Mouse (Mus musculus) neural tube, embryonic 13.5 days (tissue): ENCODE data around the gene Ptgfrn. TPM values are rescaled to one million over a fixed set of nuclear protein-coding genes. Genes with fewer than 3 reads are reported as not detected.

Source experiments
- ATAC-seq: fragments of 200-750 bp; cut with Nextera tagmentation; 2 replicates; pipeline ENCODE4 v1.8.0; 2017; ENCODE audit warnings: low read depth, mild to moderate bottlenecking, moderate TSS enrichment, moderate library complexity
- H3K27ac ChIP-seq: fragments of 300-500 bp; sonication (generic); replicated peaks from 2 replicates; pipeline ENCODE4 v1.5.1; 2015; ENCODE audit warnings: moderate library complexity, mild to moderate bottlenecking, inconsistent platforms
- H3K27me3 ChIP-seq: fragments of 300-500 bp; sonication (generic); 2 replicates; pipeline ENCODE4 v1.6.1; 2015; ENCODE audit warnings: mild to moderate bottlenecking, inconsistent platforms
- H3K36me3 ChIP-seq: fragments of 300-500 bp; sonication (generic); 2 replicates; pipeline ENCODE4 v1.6.1; 2015; ENCODE audit warnings: mild to moderate bottlenecking, inconsistent platforms
- H3K4me1 ChIP-seq: fragments of 300-500 bp; sonication (generic); replicated peaks from 2 replicates; pipeline ENCODE4 v1.6.1; 2015; ENCODE audit warnings: inconsistent platforms
- H3K4me2 ChIP-seq: fragments of 300-500 bp; sonication (generic); 2 replicates; pipeline ENCODE4 v1.6.1; 2015; ENCODE audit warnings: inconsistent platforms, mild to moderate bottlenecking, moderate library complexity
- H3K4me3 ChIP-seq: fragments of 300-500 bp; sonication (generic); 2 replicates; pipeline ENCODE4 v1.5.1; 2015; ENCODE audit warnings: mild to moderate bottlenecking, inconsistent platforms
- H3K9ac ChIP-seq: fragments of 300-500 bp; sonication (generic); 2 replicates; pipeline ENCODE4 v1.6.1; 2015; ENCODE audit warnings: moderate library complexity, mild to moderate bottlenecking, inconsistent platforms
- H3K9me3 ChIP-seq: fragments of 300-500 bp; sonication (generic); 2 replicates; pipeline ENCODE4 v1.6.1; 2016; ENCODE audit warnings: inconsistent platforms
- WGBS: fragments of 180-500 bp; shearing (Covaris S2); methylation state at CpG from one replicate; pipeline ENCODE4 v1.1.7; 2015; 5-methylcytosine and 5-hydroxymethylcytosine counted together
- polyA plus RNA-seq: library from polyadenylated mRNA; unstranded; fragments of >200 nt; fragmentation: Nextera tagmentation; extraction: Ambion mirVana; gene quantifications from 2 replicates; pipeline ENCODE4 v1.2.1, GENCODE M21; 2015

Gene Ptgfrn
- polyA plus RNA-seq, 1 experiment from 2014 or later, result 3.5 TPM

DNA sequence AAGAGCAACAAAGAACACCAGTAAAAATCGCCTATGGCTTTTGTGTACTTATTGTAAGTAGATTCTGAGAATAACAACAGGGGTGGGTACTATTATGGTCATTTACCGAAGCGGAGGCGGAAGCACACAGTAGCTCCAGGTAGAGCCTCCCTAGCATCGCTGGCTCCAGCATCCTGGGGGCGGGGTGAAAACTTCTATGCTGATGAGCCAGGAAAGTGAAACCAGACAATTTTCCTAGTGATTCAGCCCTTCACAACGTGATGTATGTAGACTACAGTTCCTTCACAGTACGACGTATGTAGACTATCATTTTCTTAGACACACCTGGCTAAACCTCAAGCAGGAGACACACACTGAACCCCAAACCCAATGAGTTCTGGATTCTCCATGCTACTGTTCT is 36.7 kb downstream of the Ptgfrn start:
- H3K4me1 ChIP-seq, result peaks cover 43% of the 10 kb centered on the region
- H3K27ac ChIP-seq, result no peak overlapping the region
- no peak overlapping the region for H3K4me3 ChIP-seq
- H3K9ac ChIP-seq, result no peak overlapping the region
- H3K27me3 ChIP-seq, result no peaks in the 10 kb centered on the region
- H3K36me3 ChIP-seq, result peaks cover 13% of the 10 kb centered on the region; the same call in 1 of the 2 replicates
- H3K4me2 ChIP-seq, result no peak overlapping the region
- no peaks in the 10 kb centered on the region for H3K9me3 ChIP-seq
- 72% methylated on average over 9 of the region's 9 CpGs for WGBS
- ATAC-seq, result no peak

- ATAC-seq, result no peak
- 90% methylated on average over 15 of the region's 15 CpGs for WGBS
- Histone ChIP-seq H3K27ac (no peak overlapping the region), H3K27me3 (no peaks in the 10 kb centered on the region), H3K9ac (no peak overlapping the region), H3K4me1 (peaks cover 49% of the 10 kb centered on the region), H3K9me3 (no peaks in the 10 kb centered on the region), H3K36me3 (peaks cover 13% of the 10 kb centered on the region; the same call in 1 of the 2 replicates), H3K4me3 (no peak overlapping the region), H3K4me2 (no peak overlapping the region)
These were observed 37.4 kb downstream of the Ptgfrn start for GRCm38 (mm10) chr3:101072506-101073215.

DNA sequence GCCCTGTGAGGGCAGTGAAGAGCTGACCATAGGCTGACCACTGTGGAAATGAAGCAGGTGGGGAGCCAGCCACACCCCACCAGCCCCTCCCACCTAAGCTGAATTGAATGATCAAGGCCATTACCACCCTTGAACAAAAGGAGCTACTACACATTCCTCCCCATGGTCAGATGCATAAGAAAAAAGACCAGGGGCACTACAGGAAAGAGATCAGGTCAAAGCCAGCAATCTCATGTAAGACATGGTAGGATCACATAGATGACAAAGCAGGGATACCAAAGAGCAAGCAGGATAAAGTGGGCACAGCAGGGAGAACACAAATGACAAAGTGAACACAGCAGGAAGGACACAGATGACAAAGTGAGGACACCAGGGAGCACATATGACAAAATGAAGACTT is 38.5 kb downstream of the Ptgfrn start:
- Histone ChIP-seq H3K27me3 (no peaks in the 10 kb centered on the region), H3K4me2 (no peak overlapping the region), H3K4me1 (peaks cover 50% of the 10 kb centered on the region), H3K4me3 (no peak overlapping the region), H3K36me3 (0 out of 2 replicates have a peak, but pooled peaks cover 6% of the 10 kb centered on the region), H3K9me3 (no peaks in the 10 kb centered on the region), H3K9ac (no peak overlapping the region), H3K27ac (no peak overlapping the region)
- ATAC-seq, result no peak

DNA sequence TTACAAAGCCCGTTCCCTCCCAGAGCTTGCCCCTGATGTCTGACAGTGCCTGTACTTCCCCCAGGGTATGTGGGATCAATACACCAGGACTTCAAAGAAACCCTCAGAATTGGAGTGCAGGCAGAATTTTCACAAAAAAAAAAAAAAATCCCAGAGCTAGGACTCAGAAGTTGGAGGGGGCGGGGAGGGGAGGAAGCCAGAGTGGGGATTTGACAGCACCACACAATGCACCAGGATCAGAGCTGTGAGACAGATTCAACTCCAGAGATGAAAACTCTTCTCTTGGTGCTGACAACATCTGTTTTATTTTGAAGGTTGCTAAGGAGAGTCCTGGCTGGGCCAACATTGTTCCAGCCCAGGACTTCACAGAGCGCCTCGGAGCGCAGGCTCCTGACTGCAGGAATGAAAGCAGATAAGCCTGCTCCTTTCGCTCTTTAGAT is 39.3 kb downstream of the Ptgfrn start:
- Histone ChIP-seq H3K27ac (peak overlapping the region; percentile 18; the same call in 1 of the 2 replicates), H3K9ac (no peak overlapping the region), H3K4me2 (no peak overlapping the region), H3K9me3 (no peaks in the 10 kb centered on the region), H3K4me3 (no peak overlapping the region), H3K36me3 (0 out of 2 replicates have a peak, but pooled peaks cover 6% of the 10 kb centered on the region), H3K4me1 (peaks cover 50% of the 10 kb centered on the region), H3K27me3 (no peaks in the 10 kb centered on the region)
- WGBS, result 76% methylated on average over 6 of the region's 6 CpGs
- no peak for ATAC-seq

DNA sequence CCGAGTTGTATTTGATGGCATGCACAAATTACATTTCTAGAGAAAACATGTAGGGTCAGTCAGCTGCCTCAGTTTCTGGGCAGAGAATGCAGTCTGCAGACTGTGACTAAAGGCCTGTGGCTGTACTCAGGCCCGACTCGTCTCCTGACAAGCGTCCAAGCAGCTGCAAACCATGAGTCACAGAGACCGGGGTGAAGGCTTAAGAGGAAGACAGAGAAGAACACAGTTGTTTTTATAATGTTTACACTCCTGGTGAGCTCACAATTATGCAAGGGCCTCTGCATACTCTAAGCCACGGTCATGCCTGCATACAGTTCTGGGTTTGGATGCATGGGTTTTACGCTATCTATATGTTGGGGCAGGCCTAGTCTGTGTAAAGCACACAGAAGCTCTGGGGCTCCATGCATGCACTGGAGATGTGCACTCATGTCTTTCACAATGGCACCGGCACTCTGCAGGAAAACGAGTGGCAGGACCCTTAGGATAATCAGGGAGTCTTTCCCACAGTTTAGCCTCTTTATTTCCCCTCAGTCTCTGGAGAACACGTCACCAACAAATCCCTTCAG is 39.8 kb downstream of the Ptgfrn start:
- Histone ChIP-seq H3K4me3 (no peak overlapping the region), H3K27ac (peak overlapping the region; percentile 18; the same call in 1 of the 2 replicates), H3K9ac (no peak overlapping the region), H3K27me3 (no peaks in the 10 kb centered on the region), H3K36me3 (0 out of 2 replicates have a peak, but pooled peaks cover under 1% of the 10 kb centered on the region), H3K4me2 (no peak overlapping the region), H3K4me1 (peaks cover 50% of the 10 kb centered on the region), H3K9me3 (no peaks in the 10 kb centered on the region)
- 60% methylated on average over 10 of the region's 10 CpGs for WGBS
- peak; percentile 16; the same call in 1 of the 2 replicates for ATAC-seq

GRCm38 (mm10) chr3:101068701-101069100 is 41.4 kb downstream of the Ptgfrn start:
- Histone ChIP-seq H3K27me3 (no peaks in the 10 kb centered on the region), H3K27ac (no peak overlapping the region), H3K4me3 (no peak overlapping the region), H3K36me3 (no peaks in the 10 kb centered on the region), H3K4me2 (no peak overlapping the region), H3K4me1 (peaks cover 50% of the 10 kb centered on the region), H3K9me3 (no peaks in the 10 kb centered on the region), H3K9ac (no peak overlapping the region)
- no peak for ATAC-seq
- 36% methylated on average over 5 of the region's 5 CpGs for WGBS

DNA sequence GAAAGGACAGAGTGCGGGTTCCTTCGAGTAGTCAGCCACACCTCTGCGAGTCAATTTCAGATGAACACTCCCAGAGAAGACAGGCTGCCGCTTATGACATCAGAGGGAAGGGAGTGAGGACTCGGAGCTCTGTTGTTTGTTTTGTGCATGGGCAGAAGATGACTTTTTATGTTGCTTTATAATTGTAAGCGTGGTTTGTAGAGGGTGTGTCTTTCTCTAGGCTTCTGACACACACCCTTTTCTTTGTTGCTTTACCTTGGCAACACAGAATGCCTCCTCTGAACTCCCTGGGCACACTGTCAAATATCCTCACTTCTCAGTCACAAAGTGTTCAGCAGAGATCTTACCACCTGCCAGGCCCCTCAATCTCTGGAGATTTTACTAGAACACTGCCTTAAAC is 43.9 kb downstream of the Ptgfrn start:
- H3K4me2 ChIP-seq, result no peak overlapping the region
- H3K9me3 ChIP-seq, result no peaks in the 10 kb centered on the region
- H3K36me3 ChIP-seq, result no peaks in the 10 kb centered on the region
- no peak overlapping the region for H3K9ac ChIP-seq
- H3K27me3 ChIP-seq, result no peaks in the 10 kb centered on the region
- 93% methylated on average over 6 of the region's 6 CpGs for WGBS
- H3K4me1 ChIP-seq, result peaks cover 33% of the 10 kb centered on the region
- no peak for ATAC-seq
- no peak overlapping the region for H3K4me3 ChIP-seq
- no peak overlapping the region for H3K27ac ChIP-seq

DNA sequence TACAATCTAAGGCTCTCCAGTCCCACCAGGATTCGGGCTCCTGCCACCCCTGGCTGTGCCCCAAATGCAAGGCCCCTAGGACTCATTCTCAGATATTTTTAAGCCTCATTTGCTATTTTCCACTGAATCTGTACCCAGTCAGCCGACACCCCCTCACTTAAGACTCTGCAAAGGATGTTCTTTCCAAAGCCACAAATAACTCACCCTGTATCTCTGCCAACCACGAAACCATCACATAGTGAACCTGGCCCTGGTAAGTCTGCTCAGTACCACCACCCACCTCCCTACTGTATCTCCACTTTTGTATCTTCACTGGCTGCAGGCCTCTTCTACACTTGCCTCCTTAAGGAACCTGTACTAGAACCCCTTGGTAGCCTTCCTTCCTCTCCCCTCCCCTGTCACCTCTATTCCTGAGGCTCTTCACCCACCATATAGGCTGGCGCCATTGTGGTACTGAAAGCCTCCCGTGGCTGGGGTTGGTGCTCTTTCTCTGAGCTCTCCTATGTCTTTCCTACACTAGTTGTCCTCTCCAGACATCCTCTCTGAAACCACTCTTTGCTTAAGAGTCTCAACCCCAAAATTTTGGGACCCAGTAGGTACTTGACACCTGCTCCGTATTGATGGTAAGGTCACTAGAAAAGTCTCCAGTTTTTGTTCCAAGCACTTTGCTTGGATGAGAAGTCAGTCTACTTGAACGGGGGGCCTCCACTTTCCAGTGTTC is 48.1 kb downstream of the Ptgfrn start:
- H3K4me2 ChIP-seq, result no peak overlapping the region
- no peaks in the 10 kb centered on the region for H3K4me1 ChIP-seq
- WGBS, result 87% methylated on average over 7 of the region's 7 CpGs
- no peak overlapping the region for H3K9ac ChIP-seq
- H3K36me3 ChIP-seq, result peaks cover 14% of the 10 kb centered on the region
- no peaks in the 10 kb centered on the region for H3K9me3 ChIP-seq
- no peak overlapping the region for H3K27ac ChIP-seq
- ATAC-seq, result no peak
- no peak overlapping the region for H3K4me3 ChIP-seq
- no peaks in the 10 kb centered on the region for H3K27me3 ChIP-seq

GRCm38 (mm10) chr3:101059214-101059613 is 50.9 kb downstream of the Ptgfrn start:
- no peaks in the 10 kb centered on the region for H3K9me3 ChIP-seq
- WGBS, result 81% methylated on average over 4 of the region's 4 CpGs
- no peaks in the 10 kb centered on the region for H3K4me1 ChIP-seq
- no peak overlapping the region for H3K4me3 ChIP-seq
- no peak for ATAC-seq
- H3K4me2 ChIP-seq, result no peak overlapping the region
- peaks cover 18% of the 10 kb centered on the region for H3K36me3 ChIP-seq
- no peak overlapping the region for H3K9ac ChIP-seq
- H3K27me3 ChIP-seq, result no peaks in the 10 kb centered on the region
- no peak overlapping the region for H3K27ac ChIP-seq

GRCm38 (mm10) chr3:101058203-101058602 is 51.9 kb downstream of the Ptgfrn start:
- Histone ChIP-seq H3K36me3 (peaks cover 18% of the 10 kb centered on the region), H3K4me1 (no peaks in the 10 kb centered on the region), H3K9ac (no peak overlapping the region), H3K27me3 (no peaks in the 10 kb centered on the region), H3K4me3 (no peak overlapping the region), H3K9me3 (no peaks in the 10 kb centered on the region), H3K4me2 (no peak overlapping the region), H3K27ac (no peak overlapping the region)
- WGBS, result 88% methylated on average over 2 of the region's 2 CpGs
- ATAC-seq, result no peak

DNA sequence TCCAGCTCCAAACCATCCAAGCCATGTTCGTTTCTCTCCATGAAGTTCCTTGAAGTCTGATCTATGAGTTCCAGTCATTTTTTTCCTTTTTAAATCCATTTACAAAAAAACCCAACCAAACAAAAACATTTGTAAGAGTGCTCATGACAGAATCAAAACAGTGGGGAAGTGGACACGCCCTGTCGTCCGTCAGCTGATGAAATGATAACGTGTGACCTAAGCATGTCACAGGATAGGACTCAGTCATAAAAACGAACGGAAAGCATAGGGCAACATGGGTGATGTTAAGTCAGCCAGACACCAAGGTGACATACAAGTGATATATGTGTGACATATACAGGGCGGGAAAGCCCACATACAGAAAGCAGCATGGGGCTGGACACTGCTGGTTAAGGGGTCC is 54.9 kb downstream of the Ptgfrn start:
- H3K9me3 ChIP-seq, result no peaks in the 10 kb centered on the region
- H3K27ac ChIP-seq, result no peak overlapping the region
- H3K27me3 ChIP-seq, result no peaks in the 10 kb centered on the region
- no peak for ATAC-seq
- no peak overlapping the region for H3K9ac ChIP-seq
- H3K4me2 ChIP-seq, result no peak overlapping the region
- peaks cover 11% of the 10 kb centered on the region for H3K36me3 ChIP-seq
- 84% methylated on average over 8 of the region's 8 CpGs for WGBS
- H3K4me3 ChIP-seq, result no peak overlapping the region
- H3K4me1 ChIP-seq, result no peaks in the 10 kb centered on the region

GRCm38 (mm10) chr3:101051601-101052000 is 58.5 kb downstream of the Ptgfrn start:
- Histone ChIP-seq H3K36me3 (0 out of 2 replicates have a peak, but pooled peaks cover 13% of the 10 kb centered on the region), H3K27me3 (no peaks in the 10 kb centered on the region), H3K9ac (no peak overlapping the region), H3K4me2 (no peak overlapping the region), H3K9me3 (no peaks in the 10 kb centered on the region), H3K4me3 (no peak overlapping the region), H3K27ac (peak overlapping the region; percentile 49; the same call in 1 of the 2 replicates), H3K4me1 (peaks cover 16% of the 10 kb centered on the region)
- ATAC-seq, result no peak
- WGBS, result 77% methylated on average over 4 of the region's 4 CpGs
